Mouse (Mus musculus) CH12.LX (cell line): Measurements from ENCODE around the gene Sec16a.

ENCODE experiments used
- CHD1 ChIP-seq: IDR thresholded peaks from 2 replicates; pipeline ENCODE4 v1.6.1; 2012; ENCODE audit warnings: low read depth, low read length, improper control_type of control experiment, inconsistent platforms
- CTCF ChIP-seq, 2 experiments: IDR thresholded peaks in 1 of 2; conservative IDR thresholded peaks in 1 of 2; 2 replicates each; pipeline ENCODE4 v1.5.1; 2011 to 2012; ENCODE audit warnings: low read depth in 2 of 2, low read length in 2 of 2, improper control_type of control experiment in 1 of 2, inconsistent platforms in 1 of 2, mild to moderate bottlenecking in 1 of 2, moderate library complexity in 1 of 2
- MAZ ChIP-seq: IDR thresholded peaks from 2 replicates; pipeline ENCODE4 v1.6.1; 2012; ENCODE audit warnings: low read depth, mild to moderate bottlenecking, inconsistent platforms, low read length, improper control_type of control experiment, moderate library complexity
- POLR2A ChIP-seq: IDR thresholded peaks from 2 replicates; pipeline ENCODE4 v1.6.1; 2011; ENCODE audit warnings: low read depth, mild to moderate bottlenecking, improper control_type of control experiment, low read length
- USF1 ChIP-seq: IDR thresholded peaks from 2 replicates; pipeline ENCODE4 v1.6.1; 2014; ENCODE audit warnings: low read depth, mild to moderate bottlenecking, inconsistent platforms, low read length, improper control_type of control experiment
- ZC3H11A ChIP-seq: IDR thresholded peaks from 2 replicates; pipeline ENCODE4 v1.6.1; 2012; ENCODE audit warnings: low read depth, mild to moderate bottlenecking, inconsistent platforms, low read length, improper control_type of control experiment
- ZKSCAN1 ChIP-seq: IDR thresholded peaks from 2 replicates; pipeline ENCODE4 v1.6.1; 2012; ENCODE audit warnings: low read depth, inconsistent platforms, low read length, improper control_type of control experiment, borderline replicate concordance
- ZNF384 ChIP-seq: IDR thresholded peaks from 2 replicates; pipeline ENCODE4 v1.6.1; 2012; ENCODE audit warnings: low read depth, low read length, improper control_type of control experiment, inconsistent platforms

DNA sequence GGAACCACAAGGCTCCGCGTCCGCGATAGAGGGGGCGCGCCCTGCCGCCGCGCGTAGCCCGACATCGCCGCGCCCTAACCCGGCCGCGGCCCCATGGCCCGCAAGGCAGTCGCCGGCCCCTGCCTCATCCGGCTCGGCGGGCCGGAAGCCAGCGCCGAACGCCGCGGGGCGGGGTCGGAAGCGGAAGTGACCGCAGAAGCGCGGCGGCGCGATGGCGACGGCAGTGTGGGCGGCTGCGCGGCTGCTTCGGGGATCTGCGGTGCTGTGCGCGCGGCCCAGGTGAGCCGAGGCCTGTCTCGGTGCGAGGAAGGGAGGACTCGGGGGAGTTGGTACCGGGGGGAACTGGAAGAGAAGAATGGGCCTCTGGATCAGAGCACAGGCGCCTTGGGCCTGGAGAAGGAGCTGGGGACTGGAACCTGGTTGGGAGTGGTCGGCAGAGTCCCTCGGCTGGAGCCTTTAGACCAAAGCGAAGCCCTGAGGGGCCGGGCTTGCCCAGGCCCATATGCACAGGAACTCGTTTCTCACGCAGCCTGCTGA, 55.8 kb downstream of the Sec16a start, which contains the start of the genes Entr1 and Pmpca:
- TF ChIP-seq USF1 (no peak), POLR2A (peak; percentile 96), ZNF384 (no peak), MAZ (0 out of 2 replicates have a peak, but pooled peaks have one; percentile 53), CHD1 (no peak), ZKSCAN1 (no peak), ZC3H11A (no peak), CTCF (conservative IDR thresholded peaks at IDR 0.05 in 1 of 2, IDR thresholded peaks at IDR 0.05 in 1 of 2; ENCODE audit: low read depth in 2 of 2, low read length in 2 of 2) (no peak)
